Mouse (Mus musculus) brain, embryonic 14.5 days (tissue): ENCODE results near the gene Pdcd1lg2.

Experiments used
- CTCF ChIP-seq: fragments of 200-500 bp; IDR thresholded peaks from 2 replicates; pipeline ENCODE4 v1.5.1; 2012; ENCODE audit warnings: inconsistent platforms, mild to moderate bottlenecking, moderate library complexity, borderline replicate concordance; ENCODE audit not compliant: insufficient read depth, insufficient read length; ENCODE audit errors: extremely low read depth
- POLR2A ChIP-seq: fragments of 200-500 bp; IDR thresholded peaks from 2 replicates; pipeline ENCODE4 v1.6.1; 2012; ENCODE audit warnings: mild to moderate bottlenecking, inconsistent platforms, borderline replicate concordance; ENCODE audit not compliant: poor library complexity, insufficient read depth, insufficient read length, severe bottlenecking; ENCODE audit errors: extremely low read depth

- TF ChIP-seq CTCF (no peak), POLR2A (no peak)
These were observed 7.2 kb downstream of the Pdcd1lg2 start for GRCm38 (mm10) chr19:29417894-29418293.
